Mouse (Mus musculus) neural tube, embryonic 11.5 days (tissue): ENCODE measurements around the gene Pth2. TPM values are rescaled to one million over a fixed set of nuclear protein-coding genes. Genes with fewer than 3 reads are reported as not detected.

ENCODE experiments used
- ATAC-seq: fragments of 200-750 bp; cut with Nextera tagmentation; 2 replicates; pipeline ENCODE4 v1.8.0; 2017; ENCODE audit warnings: moderate number of reproducible peaks, mild to moderate bottlenecking, moderate TSS enrichment, moderate library complexity; ENCODE audit not compliant: insufficient read depth, low FRiP score, low TSS enrichment
- DNase-seq: peaks from one replicate; pipeline ENCODE4 v3.0.0-alpha.2; 2015; ENCODE audit warnings: low spot score
- H3K27ac ChIP-seq: fragments of 300-500 bp; sonication (generic); 2 replicates; pipeline ENCODE4 v1.5.1; 2014; ENCODE audit warnings: low read depth, mild to moderate bottlenecking, low read length
- H3K27me3 ChIP-seq: fragments of 300-500 bp; sonication (generic); 2 replicates; pipeline ENCODE4 v1.6.1; 2014; ENCODE audit warnings: mild to moderate bottlenecking, low read length, mixed read lengths; ENCODE audit not compliant: control insufficient read depth, insufficient read depth
- H3K36me3 ChIP-seq: fragments of 300-500 bp; sonication (generic); 2 replicates; pipeline ENCODE4 v1.6.1; 2014; ENCODE audit warnings: mild to moderate bottlenecking, low read length, moderate library complexity, mixed read lengths; ENCODE audit not compliant: control insufficient read depth, insufficient read depth
- H3K4me1 ChIP-seq: fragments of 300-500 bp; sonication (generic); 2 replicates; pipeline ENCODE4 v1.6.1; 2014; ENCODE audit warnings: low read length, mixed read lengths; ENCODE audit not compliant: control insufficient read depth, insufficient read depth
- H3K4me2 ChIP-seq: fragments of 300-500 bp; sonication (generic); 2 replicates; pipeline ENCODE4 v1.6.1; 2014; ENCODE audit warnings: low read depth, mild to moderate bottlenecking, moderate library complexity
- H3K4me3 ChIP-seq: fragments of 300-500 bp; sonication (generic); 2 replicates; pipeline ENCODE4 v1.5.1; 2014; ENCODE audit warnings: low read depth, low read length
- H3K9ac ChIP-seq: fragments of 300-500 bp; sonication (generic); 2 replicates; pipeline ENCODE4 v1.6.1; 2014; ENCODE audit warnings: mild to moderate bottlenecking, low read length
- H3K9me3 ChIP-seq: fragments of 300-500 bp; sonication (generic); 2 replicates; pipeline ENCODE4 v1.6.1; 2016; ENCODE audit warnings: low read length; ENCODE audit not compliant: control insufficient read depth
- WGBS: fragments of 180-500 bp; shearing (Covaris S2); extraction: QIAGEN DNeasy Blood & Tissue Kit; methylation state at CpG from one replicate; pipeline ENCODE4 v1.1.7; 2014; 5-methylcytosine and 5-hydroxymethylcytosine counted together
- polyA plus RNA-seq: library from polyadenylated mRNA; unstranded; fragments of >200 nt; fragmentation: Nextera tagmentation; extraction: Ambion mirVana; gene quantifications from 2 replicates; pipeline ENCODE4 v1.2.1, GENCODE M21; 2014

Gene Pth2
- polyA plus RNA-seq, 1 experiment from 2014 or later = not detected

DNA sequence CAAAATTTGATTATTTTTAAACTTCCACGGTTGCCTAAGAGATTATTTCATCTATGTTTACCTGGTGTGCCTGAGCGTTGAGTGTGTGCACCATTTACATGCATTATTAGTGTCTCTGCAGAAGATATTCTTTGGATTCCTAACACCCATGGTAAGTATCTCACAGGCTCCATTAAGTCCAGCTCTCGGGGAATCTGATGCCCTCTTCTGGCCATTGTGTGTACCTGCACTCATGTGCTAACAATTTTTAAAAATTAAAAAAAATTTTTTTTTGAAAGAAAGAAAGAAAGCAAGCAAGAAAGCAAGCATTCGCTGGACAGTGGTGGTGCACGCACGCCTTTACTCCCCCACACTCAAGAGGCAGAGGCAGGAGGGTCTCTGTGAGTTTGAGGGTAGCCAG lies 27.5 kb downstream of the Pth2 start:
- no peak overlapping the region for H3K27ac ChIP-seq
- ATAC-seq = no peak
- no peak overlapping the region for H3K4me3 ChIP-seq
- no peaks in the 10 kb centered on the region for H3K9me3 ChIP-seq
- peaks cover 17% of the 10 kb centered on the region for H3K27me3 ChIP-seq
- H3K4me2 ChIP-seq = no peak overlapping the region
- no peaks in the 10 kb centered on the region for H3K36me3 ChIP-seq
- H3K4me1 ChIP-seq = no peaks in the 10 kb centered on the region
- DNase-seq = no peak
- H3K9ac ChIP-seq = no peak overlapping the region
- WGBS = 76% methylated on average over 6 of the region's 6 CpGs

DNA sequence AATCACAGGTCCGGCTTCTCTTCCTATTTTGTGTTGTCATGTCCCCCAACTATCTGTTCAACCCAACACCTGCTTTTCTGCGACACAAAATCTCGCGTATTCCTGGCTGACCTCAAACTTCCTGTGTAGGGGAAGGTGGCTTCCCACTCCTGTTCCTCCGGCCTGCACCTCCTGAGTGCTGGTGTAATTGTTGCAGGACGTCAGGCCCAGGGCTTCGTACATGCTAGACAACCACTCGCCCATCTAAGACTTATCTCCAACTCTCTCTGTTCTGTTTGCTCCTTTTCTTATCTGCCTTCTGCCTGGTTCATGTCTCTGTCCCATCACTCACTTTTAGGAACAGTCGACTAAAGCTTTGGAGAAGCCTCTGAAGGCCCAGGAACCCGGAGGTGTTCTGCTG lies 30.3 kb downstream of the Pth2 start:
- no peak for ATAC-seq
- Histone ChIP-seq H3K9ac (no peak overlapping the region), H3K36me3 (no peaks in the 10 kb centered on the region), H3K4me2 (no peak overlapping the region), H3K4me3 (no peak overlapping the region), H3K9me3 (no peaks in the 10 kb centered on the region), H3K4me1 (no peaks in the 10 kb centered on the region), H3K27ac (no peak overlapping the region), H3K27me3 (peaks cover 17% of the 10 kb centered on the region)
- no peak for DNase-seq
- 73% methylated on average over 10 of the region's 10 CpGs for WGBS

- no peak within 1 kb of the TSS for H3K4me2 ChIP-seq
- no peaks in the 10 kb centered on the region for H3K9me3 ChIP-seq
- DNase-seq (no peak), ATAC-seq (no peak)
- H3K4me3 ChIP-seq = no peak within 1 kb of the TSS
- H3K27me3 ChIP-seq = peaks cover 17% of the 10 kb centered on the region
- H3K4me1 ChIP-seq = peaks cover under 1% of the 10 kb centered on the region; the same call in 1 of the 2 replicates
- H3K36me3 ChIP-seq = no peaks in the 10 kb centered on the region
- no peak within 1 kb of the TSS for H3K9ac ChIP-seq
- WGBS = 6% methylated on average over 17 of the region's 17 CpGs
- no peak within 1 kb of the TSS for H3K27ac ChIP-seq
These were observed 31.1 kb downstream of the Pth2 start, which contains the start of gene Dkkl1 for GRCm38 (mm10) chr7:45211851-45212251. Gene Dkkl1, minus strand, starts transcription at chr7:45212147.

DNA sequence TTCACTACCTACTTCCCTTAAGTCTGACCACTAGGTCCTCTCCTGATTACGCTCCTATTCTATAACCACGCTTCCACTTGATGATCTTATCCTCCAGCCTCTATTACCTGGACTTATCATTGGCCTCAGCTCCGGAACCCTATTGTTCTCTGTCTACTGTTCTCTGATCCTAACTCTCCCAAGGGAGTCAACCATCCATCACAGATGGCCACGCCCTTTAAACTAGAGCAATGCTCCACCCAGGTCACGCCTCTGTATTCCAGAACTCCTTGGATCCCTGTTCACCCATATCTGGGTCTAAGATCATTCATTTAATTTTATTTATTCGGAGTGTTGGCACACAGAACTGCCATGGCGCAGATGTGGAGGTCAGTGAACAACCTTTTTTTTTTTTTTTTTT lies 31.6 kb downstream of the Pth2 start:
- ATAC-seq (no peak), DNase-seq (no peak)
- Histone ChIP-seq H3K9ac (no peak overlapping the region), H3K27ac (no peak overlapping the region), H3K36me3 (no peaks in the 10 kb centered on the region; the same call in 1 of the 2 replicates), H3K27me3 (peaks cover 17% of the 10 kb centered on the region), H3K4me1 (peaks cover 5% of the 10 kb centered on the region), H3K4me2 (no peak overlapping the region), H3K4me3 (no peak overlapping the region), H3K9me3 (no peaks in the 10 kb centered on the region)
- whole genome bisulfite sequencing = 76% methylated on average over 7 of the region's 7 CpGs

DNA sequence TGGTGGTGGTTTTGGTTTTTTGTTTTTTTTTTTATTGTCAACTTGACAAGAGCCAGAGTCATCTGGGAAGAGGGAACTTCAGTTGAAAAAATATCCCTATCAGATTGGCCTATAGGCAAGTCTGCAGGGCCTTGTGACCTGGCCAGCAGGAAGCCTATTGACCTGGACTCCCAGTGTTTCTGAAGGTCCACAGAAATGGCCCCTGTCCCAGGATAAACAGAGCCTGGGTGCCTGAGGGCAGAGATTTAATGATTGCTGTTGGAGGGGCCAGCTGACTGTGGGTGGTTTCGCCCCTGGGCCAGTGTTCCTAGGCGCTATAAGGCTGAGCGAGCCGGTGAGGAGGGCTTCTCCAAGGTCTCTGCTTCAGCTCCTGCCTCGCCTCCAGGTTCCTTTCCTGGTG lies 32.9 kb downstream of the Pth2 start:
- Histone ChIP-seq H3K4me1 (peaks cover 13% of the 10 kb centered on the region), H3K4me3 (no peak overlapping the region), H3K9ac (no peak overlapping the region), H3K36me3 (peaks cover 8% of the 10 kb centered on the region), H3K4me2 (no peak overlapping the region), H3K9me3 (no peaks in the 10 kb centered on the region), H3K27ac (no peak overlapping the region), H3K27me3 (peaks cover 17% of the 10 kb centered on the region)
- no peak for ATAC-seq
- WGBS = 48% methylated on average over 5 of the region's 5 CpGs
- DNase-seq = no peak

DNA sequence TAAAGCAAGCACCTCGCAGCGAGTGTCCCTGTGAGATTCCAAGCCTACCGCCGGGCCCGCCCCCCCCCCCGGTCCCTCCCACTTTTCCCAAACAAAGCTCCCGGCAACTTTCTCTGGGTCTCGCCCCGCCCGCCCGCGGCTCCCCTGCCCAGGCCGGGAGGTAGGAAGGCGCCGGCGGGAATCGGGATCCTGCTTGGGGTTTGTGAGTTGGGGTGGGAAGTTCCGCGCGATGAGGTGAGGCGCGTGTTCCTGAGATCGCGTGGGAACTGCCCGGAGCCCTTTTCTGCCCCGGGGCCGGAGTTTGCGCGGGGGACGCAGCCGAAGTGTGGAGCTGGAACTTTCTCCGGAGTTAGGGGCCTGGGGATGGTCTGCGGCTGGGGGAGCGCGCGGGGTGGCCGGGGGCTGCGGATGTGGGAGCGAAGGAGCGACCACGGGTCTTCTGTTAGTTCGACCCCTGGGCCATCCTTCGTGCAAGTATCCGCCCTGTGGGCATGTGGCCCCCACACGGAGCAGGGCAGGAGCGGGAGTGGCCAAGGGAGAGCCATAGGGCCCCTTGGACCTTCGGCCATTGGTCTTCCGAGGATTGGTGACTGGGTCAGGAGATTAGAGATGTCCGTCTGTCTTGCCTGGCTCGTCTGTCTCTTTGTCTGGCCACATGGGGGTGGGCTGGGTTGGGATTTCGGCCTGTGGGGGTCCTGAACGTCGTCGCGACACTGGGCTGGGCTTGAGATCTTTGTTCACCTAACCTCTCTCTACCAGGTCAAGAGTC lies 35.1 kb downstream of the Pth2 start, which contains the start of gene Tead2:
Gene Tead2 (plus strand): TSS at position 81 of the 769 bp plus-strand sequence.
- Histone ChIP-seq H3K9ac (peak within 1 kb of the TSS; percentile 85), H3K27me3 (peaks cover 13% of the 10 kb centered on the region), H3K9me3 (no peaks in the 10 kb centered on the region), H3K4me3 (peak within 1 kb of the TSS; percentile 62), H3K4me1 (peaks cover 13% of the 10 kb centered on the region), H3K27ac (peak within 1 kb of the TSS; percentile 92), H3K4me2 (peak within 1 kb of the TSS; percentile 79), H3K36me3 (peaks cover 17% of the 10 kb centered on the region)
- WGBS = 0% methylated on average over 49 of the region's 55 CpGs
- ATAC-seq (peak; percentile 56), DNase-seq (peak; percentile 81)

DNA sequence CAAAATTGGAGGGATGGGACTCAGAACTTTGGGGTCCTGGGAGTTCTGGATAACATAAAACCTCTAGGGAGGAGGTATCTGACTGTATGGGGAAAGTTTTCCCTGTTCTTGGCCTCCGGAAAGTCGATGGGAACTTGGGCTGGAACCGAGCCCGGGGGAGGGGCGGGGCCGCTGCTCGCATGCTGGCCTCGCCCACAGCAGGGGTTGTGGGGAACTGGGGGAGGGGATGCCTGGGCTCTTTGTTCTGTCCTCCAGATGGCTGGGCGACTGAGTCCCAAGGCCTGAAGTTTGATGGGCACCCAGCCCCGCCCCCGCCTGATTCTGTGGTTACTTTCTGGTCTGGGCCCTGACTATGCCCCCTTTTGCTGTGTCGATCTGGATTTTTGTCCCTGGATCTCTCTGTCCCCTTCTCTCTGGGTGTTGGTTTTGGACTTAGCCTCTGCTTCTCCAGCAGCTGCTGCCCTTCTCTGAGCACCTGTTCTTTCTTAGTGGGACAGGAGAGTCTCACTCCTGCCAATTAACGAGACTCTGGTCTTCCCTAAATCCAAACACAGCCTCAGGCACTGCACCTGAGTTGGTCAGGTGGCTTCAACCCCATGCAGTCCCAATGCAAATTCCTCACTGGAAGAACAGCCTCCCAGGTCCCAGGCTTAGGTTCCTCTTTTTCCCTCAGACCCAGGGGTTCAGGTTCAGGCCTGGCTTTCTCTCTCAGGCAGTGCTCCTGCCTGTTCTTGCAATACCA lies 35.8 kb downstream of the Pth2 start:
- H3K27me3 ChIP-seq = peaks cover 9% of the 10 kb centered on the region
- WGBS = 0% methylated on average over 13 of the region's 13 CpGs
- H3K4me1 ChIP-seq = peaks cover 13% of the 10 kb centered on the region
- H3K27ac ChIP-seq = peak overlapping the region; percentile 92
- H3K4me2 ChIP-seq = peak overlapping the region; percentile 79
- H3K9ac ChIP-seq = peak overlapping the region; percentile 85
- H3K9me3 ChIP-seq = no peaks in the 10 kb centered on the region
- ATAC-seq (peak; percentile 82), DNase-seq (peak; percentile 94)
- peaks cover 17% of the 10 kb centered on the region for H3K36me3 ChIP-seq
- peak overlapping the region; percentile 62 for H3K4me3 ChIP-seq

DNA sequence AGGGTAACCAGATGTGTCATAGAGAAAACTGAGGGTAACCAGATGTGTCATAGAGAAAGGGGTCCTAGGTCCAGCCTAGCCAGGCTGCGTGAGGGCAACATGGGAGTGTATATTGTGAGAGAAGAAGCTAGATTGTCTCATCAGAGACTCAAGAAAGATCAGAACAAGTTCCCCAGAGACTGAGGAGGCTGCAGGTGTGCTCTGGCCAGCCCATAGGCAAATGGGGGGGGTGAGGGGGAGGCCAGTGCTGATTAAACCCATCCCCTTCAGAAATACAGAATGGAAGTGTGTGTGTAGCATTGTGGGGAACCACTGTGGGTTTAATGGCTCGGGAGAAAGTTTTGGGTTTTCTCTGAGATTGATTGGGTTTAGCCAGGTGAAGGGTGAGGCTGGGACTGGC lies 40.9 kb downstream of the Pth2 start:
- H3K36me3 ChIP-seq = peaks cover 35% of the 10 kb centered on the region
- H3K4me1 ChIP-seq = peaks cover 13% of the 10 kb centered on the region
- H3K27ac ChIP-seq = no peak overlapping the region
- H3K4me2 ChIP-seq = no peak overlapping the region
- no peaks in the 10 kb centered on the region for H3K27me3 ChIP-seq
- no peak for ATAC-seq
- no peaks in the 10 kb centered on the region for H3K9me3 ChIP-seq
- no peak for DNase-seq
- no peak overlapping the region for H3K4me3 ChIP-seq
- H3K9ac ChIP-seq = no peak overlapping the region
- 84% methylated on average over 2 of the region's 2 CpGs for WGBS
